Mouse (Mus musculus) bone marrow, adult 2 months (tissue): ENCODE measurements around the gene Hoxd13. TPM values are rescaled to one million over a fixed set of nuclear protein-coding genes. Genes with fewer than 3 reads are reported as not detected.

Experiments used
- H3K27ac ChIP-seq: fragments of 200-500 bp; 2 replicates; pipeline ENCODE4 v1.5.1; 2012; ENCODE audit warnings: low read depth, mild to moderate bottlenecking, control low read depth, inconsistent platforms, low read length; ENCODE audit not compliant: control insufficient read depth, poor library complexity, insufficient read depth
- H3K4me1 ChIP-seq: fragments of 200-500 bp; 2 replicates; pipeline ENCODE4 v1.6.1; 2011; ENCODE audit warnings: low read length; ENCODE audit not compliant: control insufficient read depth, insufficient read depth
- H3K4me3 ChIP-seq: fragments of 200-500 bp; replicated peaks from 2 replicates; pipeline ENCODE3; 2011; ENCODE audit warnings: mild to moderate bottlenecking, low read depth, low read length, control low read depth; ENCODE audit not compliant: control insufficient read depth
- CTCF ChIP-seq: fragments of 200-500 bp; IDR thresholded peaks from 2 replicates; pipeline ENCODE4 v1.5.1; 2011; ENCODE audit warnings: low read length, control low read depth; ENCODE audit not compliant: control insufficient read depth, insufficient read depth
- POLR2A ChIP-seq: fragments of 200-500 bp; IDR thresholded peaks from 2 replicates; pipeline ENCODE4 v1.6.1; 2011; ENCODE audit warnings: low read depth, mild to moderate bottlenecking, control low read depth, low read length, borderline replicate concordance; ENCODE audit not compliant: control insufficient read depth
- WGBS: fragments of 180-500 bp; shearing (Covaris S2); methylation state at CpG from one replicate; pipeline ENCODE4 v1.1.7; 2018; 5-methylcytosine and 5-hydroxymethylcytosine counted together
- polyA plus RNA-seq: library from polyadenylated mRNA; stranded (reverse); fragments of >200 nt; gene quantifications from 2 replicates; pipeline ENCODE4 v1.2.4, GENCODE M21; 2011; ENCODE audit warnings: low replicate concordance; ENCODE audit not compliant: missing spikeins, insufficient read depth, insufficient read length

Hoxd13 gene
- polyA plus RNA-seq, 1 experiment = 1.2 TPM

GRCm38 (mm10) chr2:74709465-74710419 lies 41.6 kb downstream of the Hoxd13 start:
- WGBS = 18% methylated on average over 5 of the region's 5 CpGs
- no peak overlapping the region for H3K4me3 ChIP-seq
- TF ChIP-seq CTCF = no peak
- no peaks in the 10 kb centered on the region for H3K4me1 ChIP-seq
- H3K27ac ChIP-seq = no peak overlapping the region

GRCm38 (mm10) chr2:74710929-74711543 lies 42.9 kb downstream of the Hoxd13 start:
- TF ChIP-seq POLR2A (no peak), CTCF (no peak)
- Histone ChIP-seq H3K4me3 (no peak overlapping the region), H3K4me1 (no peaks in the 10 kb centered on the region; the same call in 1 of the 2 replicates), H3K27ac (no peak overlapping the region)
- WGBS = 10% methylated on average over 16 of the region's 16 CpGs

- 3% methylated on average over 65 of the region's 65 CpGs for WGBS
- no peak within 1 kb of the TSS for H3K4me3 ChIP-seq
- no peak within 1 kb of the TSS; the same call in 1 of the 2 replicates for H3K27ac ChIP-seq
- H3K4me1 ChIP-seq = no peaks in the 10 kb centered on the region; the same call in 1 of the 2 replicates
- TF ChIP-seq POLR2A = no peak
- no peak for TF ChIP-seq CTCF
Observed at GRCm38 (mm10) chr2:74711721-74712621, 43.9 kb downstream of the Hoxd13 start, which contains the start of the genes Hoxd3 and Hoxd4. Gene Hoxd3, plus strand, starts transcription at chr2:74711927. Gene Hoxd4, plus strand, starts transcription at chr2:74711929.

DNA sequence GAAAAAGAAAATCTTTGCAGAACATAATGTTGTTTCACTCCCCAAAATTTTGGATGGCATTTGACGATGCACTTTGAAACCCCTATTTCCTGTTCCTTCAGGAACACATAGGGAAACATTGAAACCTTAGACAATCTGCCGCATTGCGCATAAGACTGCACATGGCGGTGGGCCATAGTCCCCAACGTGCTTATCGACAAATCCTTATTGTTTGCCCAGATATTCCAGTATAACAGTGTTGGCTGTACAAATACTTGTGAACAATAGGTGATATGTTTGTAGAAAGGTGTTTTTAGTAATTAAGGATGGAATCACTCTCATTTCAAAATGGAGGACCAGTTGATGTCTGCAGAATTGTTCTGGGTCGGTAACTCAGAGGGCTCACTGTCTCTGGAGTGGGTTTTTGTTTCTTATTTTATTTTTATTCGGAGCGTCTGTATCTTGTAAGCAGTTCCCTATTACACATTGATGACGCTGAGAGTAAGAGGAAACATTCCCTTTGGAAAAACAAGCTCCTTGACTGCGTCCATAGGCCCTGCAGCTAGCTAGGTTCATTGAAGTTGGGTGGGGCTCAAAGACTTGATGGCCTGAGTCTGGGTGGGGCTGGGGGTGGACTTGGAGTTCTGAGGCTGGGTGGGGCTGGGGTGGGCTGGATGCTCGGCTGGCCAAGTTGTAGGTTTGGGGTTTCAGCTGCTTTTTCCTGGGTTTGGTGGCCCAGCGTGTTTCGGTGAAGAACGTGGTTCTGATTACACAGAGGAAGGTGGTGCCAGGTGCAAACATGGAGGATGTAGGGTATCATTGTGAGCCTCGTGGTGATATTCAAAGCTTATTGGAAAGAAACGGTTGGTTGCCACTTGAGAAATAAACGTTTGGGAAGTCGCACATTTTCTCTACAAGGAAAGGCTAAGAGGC lies 45.4 kb downstream of the Hoxd13 start:
- TF ChIP-seq CTCF (no peak), POLR2A (no peak)
- WGBS = 22% methylated on average over 19 of the region's 19 CpGs
- Histone ChIP-seq H3K4me1 (no peaks in the 10 kb centered on the region; the same call in 1 of the 2 replicates), H3K27ac (no peak overlapping the region), H3K4me3 (no peak overlapping the region)

DNA sequence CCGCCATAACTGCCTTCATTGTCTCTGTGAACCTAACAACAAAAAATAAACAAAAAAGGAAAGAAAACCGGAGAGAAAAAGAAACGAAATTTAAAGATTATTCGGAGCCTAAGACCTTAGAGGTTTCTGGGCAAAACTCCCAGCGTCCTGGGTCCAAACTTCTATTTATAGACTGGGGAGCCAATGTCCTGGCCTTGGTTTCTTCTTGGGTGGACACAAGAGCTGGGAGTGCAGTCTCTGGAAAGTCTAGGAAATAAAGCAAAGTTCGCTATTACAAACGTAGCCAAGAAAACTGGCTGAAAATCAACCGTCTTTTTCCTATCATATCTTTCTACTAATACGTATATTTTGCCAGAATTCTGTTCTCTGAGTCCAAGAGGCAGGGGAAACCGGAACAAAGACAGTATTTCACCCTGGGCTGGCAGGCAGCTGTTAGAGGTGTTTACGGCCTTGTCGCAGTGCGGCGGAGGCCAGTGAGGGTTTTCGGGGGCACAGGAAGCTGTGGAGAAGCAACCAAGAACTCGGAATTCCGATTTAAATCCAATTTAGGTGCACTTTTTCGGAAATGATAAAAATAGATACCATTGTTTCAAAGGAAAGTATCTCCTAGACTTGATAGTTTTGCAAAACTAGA lies 46.2 kb downstream of the Hoxd13 start:
- WGBS = 10% methylated on average over 18 of the region's 18 CpGs
- no peak for TF ChIP-seq CTCF
- no peak for TF ChIP-seq POLR2A
- no peaks in the 10 kb centered on the region; the same call in 1 of the 2 replicates for H3K4me1 ChIP-seq
- H3K4me3 ChIP-seq = no peak overlapping the region
- no peak overlapping the region for H3K27ac ChIP-seq

GRCm38 (mm10) chr2:74714881-74715280 lies 46.8 kb downstream of the Hoxd13 start:
- TF ChIP-seq POLR2A (no peak), CTCF (no peak)
- no peak overlapping the region for H3K4me3 ChIP-seq
- H3K27ac ChIP-seq = no peak overlapping the region; the same call in 1 of the 2 replicates
- H3K4me1 ChIP-seq = no peaks in the 10 kb centered on the region; the same call in 1 of the 2 replicates
- WGBS = 4% methylated on average over 14 of the region's 14 CpGs

DNA sequence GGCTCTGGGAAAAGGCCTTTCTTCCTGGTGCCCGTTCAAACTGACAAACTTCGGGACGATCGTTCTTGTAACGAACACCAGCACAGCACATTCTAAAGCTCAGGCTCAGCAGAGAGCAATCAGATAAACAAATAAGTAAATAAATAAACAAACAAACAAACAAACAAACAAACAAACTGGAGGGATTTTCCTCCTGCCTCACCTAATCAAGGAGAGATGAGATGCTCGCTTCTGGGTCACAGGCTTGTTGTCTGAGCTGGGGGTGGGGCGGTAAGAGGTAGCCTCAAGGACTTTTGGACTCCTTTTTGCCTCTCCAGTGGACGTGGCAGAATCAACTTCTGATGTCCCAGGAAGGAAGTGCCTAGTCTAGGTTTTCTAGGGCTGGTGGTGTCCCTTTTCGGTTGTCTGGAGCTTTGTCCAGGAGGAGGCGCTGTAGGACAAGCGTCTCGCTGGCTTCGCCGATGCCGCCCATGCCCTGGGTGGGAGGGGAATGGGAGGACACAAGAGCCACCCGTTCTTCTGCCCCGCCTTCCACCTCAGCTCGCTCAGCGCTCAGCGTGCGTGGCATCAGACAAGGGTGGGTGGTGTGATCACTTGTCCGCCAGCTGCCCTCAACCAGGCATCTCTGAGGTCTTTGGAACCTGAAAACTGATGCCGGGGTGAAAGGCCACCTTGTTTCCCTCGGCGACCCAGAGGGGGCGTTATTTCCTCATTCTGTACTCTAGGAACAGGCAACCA lies 47.6 kb downstream of the Hoxd13 start:
- WGBS = 4% methylated on average over 26 of the region's 26 CpGs
- Histone ChIP-seq H3K4me1 (no peaks in the 10 kb centered on the region; the same call in 1 of the 2 replicates), H3K4me3 (no peak overlapping the region), H3K27ac (no peak overlapping the region)
- no peak for TF ChIP-seq POLR2A
- peak; percentile 60 for TF ChIP-seq CTCF
